Mouse (Mus musculus) liver, adult 2 months (tissue): ENCODE measurements around the gene Cenpm. TPM values are rescaled to one million over a fixed set of nuclear protein-coding genes. Genes with fewer than 3 reads are reported as not detected.

Experiments
- DNase-seq: peaks from one replicate; pipeline ENCODE4 v3.0.0-alpha.2; 2011; ENCODE audit warnings: low read depth, low spot score; ENCODE audit errors: extremely low read depth
- H3K27ac ChIP-seq: fragments of 200-500 bp; replicated peaks from 2 replicates; pipeline ENCODE4 v1.5.1; 2012; ENCODE audit warnings: low read depth, mild to moderate bottlenecking, control low read depth, inconsistent platforms, low read length; ENCODE audit not compliant: insufficient read depth
- H3K27me3 ChIP-seq: fragments of 200-500 bp; 2 replicates; pipeline ENCODE4 v1.6.1; 2012; ENCODE audit warnings: mild to moderate bottlenecking, moderate library complexity, low read length, inconsistent platforms; ENCODE audit not compliant: control insufficient read depth, insufficient read depth
- H3K36me3 ChIP-seq: fragments of 200-500 bp; 2 replicates; pipeline ENCODE4 v1.6.1; 2012; ENCODE audit warnings: low read length, inconsistent platforms; ENCODE audit not compliant: control insufficient read depth, insufficient read depth
- H3K4me1 ChIP-seq: fragments of 200-500 bp; 2 replicates; pipeline ENCODE4 v1.6.1; 2011; ENCODE audit warnings: low read length; ENCODE audit not compliant: control insufficient read depth, insufficient read depth
- H3K4me3 ChIP-seq: fragments of 200-500 bp; 2 replicates; pipeline ENCODE4 v1.5.1; 2011; ENCODE audit warnings: low read depth, mild to moderate bottlenecking, control low read depth, low read length, moderate library complexity; ENCODE audit not compliant: insufficient read depth
- H3K79me2 ChIP-seq: fragments of 200-500 bp; 2 replicates; pipeline ENCODE4 v1.6.1; 2012; ENCODE audit warnings: inconsistent platforms, mild to moderate bottlenecking, low read length, moderate library complexity; ENCODE audit not compliant: control insufficient read depth, insufficient read depth
- H3K9ac ChIP-seq: fragments of 200-500 bp; 2 replicates; pipeline ENCODE4 v1.6.1; 2012; ENCODE audit warnings: low read depth, mild to moderate bottlenecking, control low read depth, inconsistent platforms, low read length
- CTCF ChIP-seq: fragments of 200-500 bp; IDR thresholded peaks from 2 replicates; pipeline ENCODE4 v1.5.1; 2011; ENCODE audit warnings: low read depth, low read length, control low read depth
- POLR2A ChIP-seq: fragments of 200-500 bp; IDR thresholded peaks from 2 replicates; pipeline ENCODE4 v1.6.1; 2011; ENCODE audit warnings: low read length, control low read depth; ENCODE audit not compliant: insufficient read depth; ENCODE audit errors: extremely low read depth
- WGBS: fragments of 180-500 bp; shearing (Covaris S2); methylation state at CpG from one replicate; pipeline ENCODE4 v1.1.7; 2018; 5-methylcytosine and 5-hydroxymethylcytosine counted together
- polyA plus RNA-seq: library from polyadenylated mRNA; depleted of rRNA; stranded (reverse); fragments of >200 nt; gene quantifications from 2 replicates; pipeline ENCODE4 v1.2.3, GENCODE M21; 2012
- total RNA-seq: library from RNA; depleted of rRNA; stranded (reverse); fragments of >200 nt; gene quantifications from 2 replicates; pipeline ENCODE4 v1.2.3, GENCODE M21; 2014

Cenpm gene
- total and polyA plus RNA-seq, 2 experiments: 3.0 to 11.5 TPM

GRCm38 (mm10) chr15:82229542-82230045 is 15.0 kb downstream of the Cenpm start:
- Histone ChIP-seq H3K4me3 (no peak overlapping the region), H3K4me1 (no peaks in the 10 kb centered on the region), H3K79me2 (no peaks in the 10 kb centered on the region), H3K9ac (no peak overlapping the region), H3K27ac (no peak overlapping the region), H3K27me3 (peaks cover under 1% of the 10 kb centered on the region; the same call in 1 of the 2 replicates), H3K36me3 (no peaks in the 10 kb centered on the region)
- no peak for DNase-seq
- 82% methylated on average over 11 of the region's 11 CpGs for WGBS
- no peak for TF ChIP-seq CTCF
- TF ChIP-seq POLR2A: no peak

- Histone ChIP-seq H3K36me3 (no peaks in the 10 kb centered on the region), H3K79me2 (no peaks in the 10 kb centered on the region), H3K9ac (no peak overlapping the region), H3K27me3 (peaks cover 9% of the 10 kb centered on the region), H3K4me3 (no peak overlapping the region), H3K27ac (no peak overlapping the region), H3K4me1 (no peaks in the 10 kb centered on the region)
- TF ChIP-seq POLR2A (no peak), CTCF (no peak)
- WGBS: 90% methylated on average over 5 of the region's 5 CpGs
- no peak for DNase-seq
Measured at GRCm38 (mm10) chr15:82225769-82226168, 18.8 kb downstream of the Cenpm start.

- Histone ChIP-seq H3K79me2 (no peaks in the 10 kb centered on the region), H3K9ac (no peak overlapping the region), H3K36me3 (no peaks in the 10 kb centered on the region), H3K27me3 (peaks cover 9% of the 10 kb centered on the region), H3K4me3 (no peak overlapping the region), H3K4me1 (no peaks in the 10 kb centered on the region), H3K27ac (no peak overlapping the region)
- no peak for DNase-seq
- TF ChIP-seq CTCF: no peak
- TF ChIP-seq POLR2A: no peak
- 38% methylated on average over 7 of the region's 7 CpGs for WGBS
Measured at GRCm38 (mm10) chr15:82224602-82225215, 19.8 kb downstream of the Cenpm start.

- H3K9ac ChIP-seq: no peak within 1 kb of the TSS
- H3K4me3 ChIP-seq: peak within 1 kb of the TSS; percentile 28; the same call in 1 of the 2 replicates
- WGBS: 5% methylated on average over 44 of the region's 44 CpGs
- DNase-seq: no peak
- H3K79me2 ChIP-seq: no peaks in the 10 kb centered on the region
- no peaks in the 10 kb centered on the region for H3K4me1 ChIP-seq
- peaks cover 9% of the 10 kb centered on the region for H3K27me3 ChIP-seq
- H3K36me3 ChIP-seq: no peaks in the 10 kb centered on the region
- H3K27ac ChIP-seq: no peak within 1 kb of the TSS
- TF ChIP-seq CTCF: no peak
- no peak for TF ChIP-seq POLR2A
Measured at GRCm38 (mm10) chr15:82223657-82224601, 20.6 kb downstream of the Cenpm start, which contains the start of gene Tnfrsf13c. Tnfrsf13c (minus strand) TSS chr15:82224369.

- Histone ChIP-seq H3K27ac (no peak overlapping the region), H3K4me1 (no peaks in the 10 kb centered on the region), H3K4me3 (no peak overlapping the region), H3K27me3 (peaks cover 9% of the 10 kb centered on the region), H3K9ac (no peak overlapping the region), H3K79me2 (no peaks in the 10 kb centered on the region), H3K36me3 (no peaks in the 10 kb centered on the region)
- WGBS: 37% methylated on average over 7 of the region's 7 CpGs
- no peak for DNase-seq
- TF ChIP-seq CTCF (no peak), POLR2A (no peak)
Measured at GRCm38 (mm10) chr15:82223251-82223650, 21.3 kb downstream of the Cenpm start.
